Mouse (Mus musculus): ENCODE measurements around the gene Misp.

Misp gene

GRCm38 (mm10) chr10:79873715-79874289 lies 53.0 kb downstream of the Misp start:
- no peak for DNase-seq (ENCODE audit: low spot score)

- DNase-seq (ENCODE audit: low spot score) = no peak
These were observed 53.6 kb downstream of the Misp start, which contains the start of the genes Prtn3 and Plppr3 for GRCm38 (mm10) chr10:79874290-79874862. TSS of gene Prtn3 (plus strand) at chr10:79874476. TSS of gene Plppr3 (minus strand) at chr10:79874634.

- no peak for DNase-seq (ENCODE audit: low spot score)
These were observed 56.4 kb downstream of the Misp start for GRCm38 (mm10) chr10:79877174-79877573.

- DNase-seq (ENCODE audit: low spot score) = no peak
These were observed 57.0 kb downstream of the Misp start for GRCm38 (mm10) chr10:79877757-79878156.

GRCm38 (mm10) chr10:79879527-79879926 lies 58.7 kb downstream of the Misp start:
- DNase-seq (ENCODE audit: low spot score) = no peak
